Mouse (Mus musculus): Measurements from ENCODE around the gene Gpd1. TPM values are rescaled to one million over a fixed set of nuclear protein-coding genes. Genes with fewer than 3 reads are reported as not detected.
"Not testable (repeated sequence)": the region's sequence is repeated elsewhere in the genome, so short reads cannot be mapped to it uniquely, and the experiment has no call there.

Gpd1 gene
- total RNA-seq, 1 experiment from 2014 or later = 639 TPM

DNA sequence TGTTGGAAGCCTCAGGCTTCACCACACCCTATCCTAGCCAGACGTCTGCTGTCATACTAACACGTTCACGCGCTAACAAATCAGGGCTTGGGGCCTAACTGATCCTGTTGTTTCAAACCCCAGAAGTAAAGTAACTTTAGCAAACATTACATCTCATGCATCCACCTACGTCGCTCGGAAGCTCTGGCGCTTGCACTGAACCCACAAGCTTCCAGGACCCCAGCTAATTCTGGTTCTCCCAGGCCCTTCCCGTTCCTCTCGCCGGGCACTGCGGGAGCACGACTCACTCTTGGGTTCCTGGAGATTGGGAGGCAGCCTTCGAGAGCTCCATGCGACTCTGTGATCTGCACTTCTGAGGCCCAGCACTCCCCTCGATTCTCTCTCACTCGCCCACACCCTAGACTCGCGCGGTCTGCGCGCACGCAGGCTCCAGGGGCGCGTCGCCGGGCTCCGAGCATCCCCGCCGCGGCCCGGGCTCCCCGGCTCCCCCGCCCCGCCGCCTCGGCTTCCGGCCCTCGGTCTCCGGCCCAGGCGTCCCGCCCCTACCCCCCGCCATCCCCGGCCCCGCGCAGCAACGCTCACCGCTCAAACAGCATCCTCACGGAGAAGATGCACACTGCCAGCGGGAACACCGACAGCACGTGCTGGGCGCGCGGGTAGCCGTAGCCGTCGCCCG, 54.4 kb downstream of the Gpd1 start:
- peak; percentile 5 for DNase-seq

DNA sequence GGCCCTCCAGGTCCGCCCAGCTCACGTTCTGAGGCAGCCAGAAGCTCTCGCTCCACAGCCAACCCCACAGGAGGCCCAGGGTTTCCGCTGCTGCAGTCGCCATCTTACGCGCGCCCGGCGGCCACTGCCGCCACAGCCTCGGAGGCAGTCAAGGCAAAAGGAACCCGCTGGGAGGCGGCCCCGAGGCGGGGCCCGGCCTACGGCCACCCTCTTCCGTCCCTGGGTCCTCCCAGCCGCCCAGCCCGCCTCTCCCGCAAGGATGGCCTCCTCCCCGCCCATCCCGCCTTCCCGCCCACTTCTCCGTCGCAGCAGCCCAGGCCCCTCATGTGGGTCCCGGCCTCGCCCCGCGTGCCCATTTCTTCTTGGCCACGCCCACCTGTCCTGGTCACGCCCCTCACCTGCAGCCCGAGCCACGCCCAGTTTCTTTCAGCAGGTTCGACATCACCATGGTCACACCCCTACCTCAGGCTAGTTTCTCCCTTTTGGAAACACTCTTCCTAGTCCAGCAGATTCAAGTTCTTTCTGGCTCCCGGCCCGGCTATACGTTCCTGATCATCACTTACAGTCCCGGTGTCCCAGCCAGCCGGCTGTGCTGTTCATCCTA, 55.1 kb downstream of the Gpd1 start:
- DNase-seq = peak; percentile 93

DNA sequence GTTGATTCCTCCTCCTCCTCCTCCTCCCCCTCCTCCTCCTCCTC, 55.4 kb downstream of the Gpd1 start, which contains the start of gene Cers5:
Gene Cers5, minus strand, starts transcription at position 5 of the 44 bp plus-strand sequence.
- DNase-seq = not testable (repeated sequence)

DNA sequence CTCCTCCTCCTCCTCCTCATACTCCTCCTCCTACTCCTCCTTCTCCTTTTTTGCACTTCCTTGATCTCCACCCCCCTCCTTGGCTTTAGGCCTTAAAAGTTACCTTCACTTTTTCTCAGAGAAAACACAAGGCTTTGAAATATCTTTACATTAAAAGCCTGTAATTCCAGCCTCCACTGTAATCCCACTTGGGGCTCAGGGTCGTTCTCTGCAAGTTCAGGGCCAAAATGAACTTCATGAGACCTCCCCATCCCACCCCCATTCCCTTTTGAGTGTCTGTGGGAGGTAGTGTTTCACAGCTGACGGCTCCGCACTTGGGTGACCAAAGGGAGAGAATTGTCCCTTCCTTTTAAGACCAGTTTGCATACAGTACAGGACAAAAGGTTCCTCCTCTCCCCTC, 55.6 kb downstream of the Gpd1 start:
- no peak for DNase-seq

Other genes with a start within 250 kb of the Gpd1 start
- gene Bcdin3d, start 242.8 kb upstream of the Gpd1 start, total RNA-seq (2021) = 6.2 and 7.7 TPM in 2 replicates
- gene Faim2, start 189.3 kb upstream of the Gpd1 start, total RNA-seq (2021) = 24.3 TPM in 2 replicates
- gene Aqp2, start 138.5 kb upstream of the Gpd1 start, total RNA-seq (2021) = 0.82 TPM in 1 of 2 replicates, not detected in the other
- gene Aqp5, start 126.7 kb upstream of the Gpd1 start, total RNA-seq (2021) = 1.9 and 3.3 TPM in 2 replicates
- gene Aqp6, start 116.1 kb upstream of the Gpd1 start, total RNA-seq (2021) = not detected in 2 replicates
- gene Racgap1, start 65.9 kb upstream of the Gpd1 start, total RNA-seq (2021) = 13.4 and 13.6 TPM in 2 replicates
- gene Asic1, start 47.1 kb upstream of the Gpd1 start, total RNA-seq (2021) = 0.33 and 0.49 TPM in 2 replicates
- 51.9 and 63.6 TPM in 2 replicates for gene Smarcd1, start 15.4 kb upstream of the Gpd1 start, total RNA-seq (2021)
- gene Gm17349, start 12.0 kb upstream of the Gpd1 start, total RNA-seq (2021) = 30.4 and 43.7 TPM in 2 replicates
- gene Cox14, start 8.1 kb downstream of the Gpd1 start, total RNA-seq (2021) = 217 and 256 TPM in 2 replicates
- gene Cers5, start 55.4 kb downstream of the Gpd1 start, total RNA-seq (2021) = 47.5 and 61.7 TPM in 2 replicates
- gene Lima1, start 157.9 kb downstream of the Gpd1 start, total RNA-seq (2021) = 40.3 and 42.4 TPM in 2 replicates
- 0.10 and 0.12 TPM in 2 replicates for gene Fam186a, start 249.5 kb downstream of the Gpd1 start, total RNA-seq (2021)